Mouse (Mus musculus): ENCODE results near the gene Car3. TPM values are rescaled to one million over a fixed set of nuclear protein-coding genes. Genes with fewer than 3 reads are reported as not detected.

The Car3 gene
- polyA plus RNA-seq, 1 experiment from 2014 or later = 7.5 TPM

- H3K36me3 ChIP-seq (replicated peaks; ENCODE audit: control insufficient read depth, insufficient read depth, low read depth, low read length) = no peaks in the 10 kb centered on the region
- no peak for DNase-seq (ENCODE audit: low spot score)
- peak overlapping the region; percentile 91 for H3K4me2 ChIP-seq (ENCODE audit: low read depth, low read length)
- H3K27ac ChIP-seq (replicated peaks; ENCODE audit: low read depth, low read length) = no peak overlapping the region
- 32% methylated on average over 11 of the region's 11 CpGs for WGBS
- H3K9ac ChIP-seq (replicated peaks; ENCODE audit: low read length) = 0 out of 2 replicates have a peak overlapping the region, but pooled peaks have one; percentile 18
- no peaks in the 10 kb centered on the region for H3K9me3 ChIP-seq (replicated peaks; ENCODE audit: control insufficient read depth, low read length)
- ATAC-seq (replicated peaks; ENCODE audit: insufficient number of reproducible peaks, low FRiP score, low TSS enrichment, low read depth) = no peak
- peaks cover 10% of the 10 kb centered on the region for H3K27me3 ChIP-seq (ENCODE audit: control insufficient read depth, insufficient read depth, low read length)
- H3K4me3 ChIP-seq (ENCODE audit: low read depth, low read length) = peak overlapping the region; percentile 69
- no peaks in the 10 kb centered on the region for H3K4me1 ChIP-seq (ENCODE audit: control insufficient read depth, insufficient read depth, low read length)
These were observed 23.9 kb downstream of the Car3 start for GRCm38 (mm10) chr3:14887134-14887666.

DNA sequence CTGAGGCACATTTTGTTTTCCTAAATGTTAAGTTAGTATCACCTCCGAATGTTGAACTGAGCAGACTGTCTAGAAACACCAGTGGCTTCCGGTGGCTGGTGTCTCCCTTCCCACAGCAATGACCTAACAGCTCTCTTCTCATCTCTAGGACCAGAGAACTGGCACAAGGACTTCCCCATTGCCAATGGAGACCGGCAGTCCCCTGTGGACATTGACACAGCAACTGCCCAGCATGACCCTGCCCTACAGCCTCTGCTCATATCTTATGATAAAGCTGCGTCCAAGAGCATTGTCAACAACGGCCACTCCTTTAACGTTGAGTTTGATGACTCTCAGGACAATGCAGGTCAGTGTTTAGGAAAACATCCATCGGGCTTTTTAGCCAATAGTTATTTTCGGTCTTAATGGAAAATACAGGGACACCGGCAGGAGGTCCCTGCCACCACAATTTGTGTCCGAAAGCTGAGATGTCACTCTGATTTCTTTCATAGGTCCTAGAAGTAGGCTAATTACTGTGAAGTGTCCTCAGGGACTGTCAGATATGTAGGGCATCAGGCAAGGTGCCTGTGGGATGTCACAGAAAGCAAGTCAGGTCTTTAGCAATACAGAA lies 24.5 kb downstream of the Car3 start:
- Histone ChIP-seq H3K4me2 (ENCODE audit: low read depth, low read length) (no peak overlapping the region), H3K4me1 (ENCODE audit: control insufficient read depth, insufficient read depth, low read length) (no peaks in the 10 kb centered on the region), H3K36me3 (replicated peaks; ENCODE audit: control insufficient read depth, insufficient read depth, low read depth, low read length) (no peaks in the 10 kb centered on the region), H3K27ac (replicated peaks; ENCODE audit: low read depth, low read length) (no peak overlapping the region), H3K9ac (replicated peaks; ENCODE audit: low read length) (no peak overlapping the region), H3K27me3 (ENCODE audit: control insufficient read depth, insufficient read depth, low read length) (peaks cover 10% of the 10 kb centered on the region), H3K4me3 (ENCODE audit: low read depth, low read length) (no peak overlapping the region), H3K9me3 (replicated peaks; ENCODE audit: control insufficient read depth, low read length) (no peaks in the 10 kb centered on the region)
- WGBS = 62% methylated on average over 10 of the region's 10 CpGs
- DNase-seq (ENCODE audit: low spot score) = no peak
- ATAC-seq (replicated peaks; ENCODE audit: insufficient number of reproducible peaks, low FRiP score, low TSS enrichment, low read depth) = no peak

DNA sequence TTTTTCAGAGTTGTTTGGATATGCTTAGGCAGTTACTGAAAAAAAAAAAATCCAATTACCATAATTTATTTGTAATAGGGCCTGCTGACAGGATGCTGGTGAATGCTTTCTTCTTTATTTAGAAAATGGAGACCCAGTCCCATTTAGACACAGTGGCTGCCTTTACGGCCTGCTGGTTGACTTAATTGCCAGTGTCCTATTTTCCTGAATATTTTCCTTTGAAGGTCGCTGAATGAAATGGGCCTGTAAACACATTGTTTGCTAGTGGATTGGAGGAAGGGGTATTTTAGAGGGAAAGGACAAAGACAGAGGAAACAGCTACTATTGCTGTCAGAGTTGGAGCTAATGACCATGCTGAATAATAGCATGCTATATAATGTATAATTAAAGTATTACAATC lies 25.2 kb downstream of the Car3 start:
- ATAC-seq (replicated peaks; ENCODE audit: insufficient number of reproducible peaks, low FRiP score, low TSS enrichment, low read depth) (no peak), DNase-seq (ENCODE audit: low spot score) (no peak)
- H3K9ac ChIP-seq (replicated peaks; ENCODE audit: low read length) = no peak overlapping the region
- peaks cover 10% of the 10 kb centered on the region for H3K27me3 ChIP-seq (ENCODE audit: control insufficient read depth, insufficient read depth, low read length)
- H3K4me3 ChIP-seq (ENCODE audit: low read depth, low read length) = no peak overlapping the region
- H3K9me3 ChIP-seq (replicated peaks; ENCODE audit: control insufficient read depth, low read length) = no peaks in the 10 kb centered on the region
- no peak overlapping the region for H3K27ac ChIP-seq (replicated peaks; ENCODE audit: low read depth, low read length)
- H3K36me3 ChIP-seq (replicated peaks; ENCODE audit: control insufficient read depth, insufficient read depth, low read depth, low read length) = no peaks in the 10 kb centered on the region
- no peaks in the 10 kb centered on the region for H3K4me1 ChIP-seq (ENCODE audit: control insufficient read depth, insufficient read depth, low read length)
- 64% methylated on average over 2 of the region's 2 CpGs for whole genome bisulfite sequencing
- no peak overlapping the region for H3K4me2 ChIP-seq (ENCODE audit: low read depth, low read length)

DNA sequence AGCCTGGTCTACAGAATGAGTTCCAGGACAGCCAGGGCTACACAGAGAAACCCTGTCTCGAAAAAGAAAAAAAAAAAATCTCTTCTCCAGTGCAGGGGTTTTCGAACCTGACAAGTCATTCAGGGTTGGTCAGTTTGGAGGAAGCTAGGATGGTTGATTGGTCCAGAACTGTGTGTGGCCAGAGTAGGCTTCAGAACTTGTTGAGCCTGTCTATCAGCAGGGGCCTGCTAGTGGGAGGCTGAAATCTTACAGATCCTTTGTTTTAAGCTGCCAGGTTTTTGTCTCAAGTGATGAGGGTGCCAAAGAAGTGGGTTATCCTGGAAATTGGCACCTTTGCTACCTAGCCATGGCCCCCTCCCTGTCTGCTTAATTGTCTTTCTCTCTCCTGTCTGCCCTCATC lies 25.8 kb downstream of the Car3 start:
- H3K9me3 ChIP-seq (replicated peaks; ENCODE audit: control insufficient read depth, low read length) = no peaks in the 10 kb centered on the region
- no peak for ATAC-seq (replicated peaks; ENCODE audit: insufficient number of reproducible peaks, low FRiP score, low TSS enrichment, low read depth)
- DNase-seq (ENCODE audit: low spot score) = no peak
- no peaks in the 10 kb centered on the region for H3K36me3 ChIP-seq (replicated peaks; ENCODE audit: control insufficient read depth, insufficient read depth, low read depth, low read length)
- 61% methylated on average over 2 of the region's 2 CpGs for WGBS
- no peak overlapping the region for H3K4me2 ChIP-seq (ENCODE audit: low read depth, low read length)
- no peak overlapping the region for H3K27ac ChIP-seq (replicated peaks; ENCODE audit: low read depth, low read length)
- H3K4me1 ChIP-seq (ENCODE audit: control insufficient read depth, insufficient read depth, low read length) = no peaks in the 10 kb centered on the region
- no peak overlapping the region for H3K4me3 ChIP-seq (ENCODE audit: low read depth, low read length)
- H3K27me3 ChIP-seq (ENCODE audit: control insufficient read depth, insufficient read depth, low read length) = peaks cover 10% of the 10 kb centered on the region
- H3K9ac ChIP-seq (replicated peaks; ENCODE audit: low read length) = no peak overlapping the region

DNA sequence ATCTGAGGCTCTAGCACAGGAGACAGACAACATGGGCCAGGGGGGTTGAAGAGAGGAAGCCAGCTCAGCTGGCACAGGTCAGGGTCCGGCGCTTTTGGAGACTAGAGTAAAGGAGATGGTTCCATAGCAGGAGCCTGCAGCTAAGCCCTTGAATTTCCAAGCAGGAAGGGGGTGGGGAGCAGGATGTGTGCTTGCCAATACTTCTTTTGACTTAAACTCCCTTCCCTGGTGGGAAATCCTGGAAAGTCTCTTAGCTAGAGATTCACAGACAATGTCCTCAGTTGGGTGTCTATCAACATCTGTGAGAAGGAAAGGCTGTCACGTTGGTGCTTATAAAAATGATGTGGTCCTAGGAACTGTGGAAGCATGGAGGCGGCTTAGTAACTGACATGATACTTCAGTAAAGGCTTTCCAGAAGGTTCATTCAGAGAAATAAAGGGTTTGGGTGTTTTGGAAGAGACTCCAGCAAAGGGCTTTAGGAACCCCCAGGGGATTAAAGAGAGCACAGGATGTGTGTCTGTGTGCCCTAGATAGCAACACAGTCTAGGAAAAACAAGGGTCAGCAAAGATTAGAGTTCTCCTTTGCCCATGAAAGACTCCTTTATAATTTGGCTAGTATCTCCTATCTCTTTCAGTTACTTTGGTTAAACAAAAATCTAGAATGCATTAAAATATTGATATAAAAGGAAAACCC lies 26.6 kb downstream of the Car3 start:
- H3K9ac ChIP-seq (replicated peaks; ENCODE audit: low read length) = no peak overlapping the region
- no peak for DNase-seq (ENCODE audit: low spot score)
- ATAC-seq (replicated peaks; ENCODE audit: insufficient number of reproducible peaks, low FRiP score, low TSS enrichment, low read depth) = no peak
- no peaks in the 10 kb centered on the region for H3K36me3 ChIP-seq (replicated peaks; ENCODE audit: control insufficient read depth, insufficient read depth, low read depth, low read length)
- no peak overlapping the region for H3K4me2 ChIP-seq (ENCODE audit: low read depth, low read length)
- H3K27ac ChIP-seq (replicated peaks; ENCODE audit: low read depth, low read length) = no peak overlapping the region
- no peaks in the 10 kb centered on the region for H3K4me1 ChIP-seq (ENCODE audit: control insufficient read depth, insufficient read depth, low read length)
- H3K9me3 ChIP-seq (replicated peaks; ENCODE audit: control insufficient read depth, low read length) = no peaks in the 10 kb centered on the region
- 34% methylated on average over 4 of the region's 4 CpGs for WGBS
- no peak overlapping the region for H3K4me3 ChIP-seq (ENCODE audit: low read depth, low read length)
- H3K27me3 ChIP-seq (ENCODE audit: control insufficient read depth, insufficient read depth, low read length) = peaks cover 10% of the 10 kb centered on the region

DNA sequence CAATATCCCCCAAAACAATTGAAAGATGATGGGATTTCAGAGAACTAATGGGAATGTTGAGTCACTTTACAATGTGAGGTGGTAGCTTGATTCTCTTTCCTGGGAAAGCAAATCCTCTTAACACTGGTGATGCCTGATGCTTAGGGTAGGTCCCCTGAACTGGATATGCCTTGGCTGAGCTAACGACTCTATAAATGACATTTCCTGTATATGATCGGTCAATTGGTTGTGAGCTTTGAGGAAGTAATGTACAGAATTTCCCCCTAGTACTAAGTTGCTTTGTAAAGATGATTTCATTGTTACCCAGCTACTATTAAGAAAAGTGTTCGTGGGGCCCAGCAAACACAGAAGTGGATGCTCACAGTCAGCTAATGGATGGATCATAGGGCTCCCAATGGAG lies 29.7 kb downstream of the Car3 start:
- Histone ChIP-seq H3K9me3 (replicated peaks; ENCODE audit: control insufficient read depth, low read length) (no peaks in the 10 kb centered on the region), H3K4me2 (ENCODE audit: low read depth, low read length) (no peak overlapping the region), H3K27me3 (ENCODE audit: control insufficient read depth, insufficient read depth, low read length) (no peaks in the 10 kb centered on the region), H3K9ac (replicated peaks; ENCODE audit: low read length) (no peak overlapping the region), H3K27ac (replicated peaks; ENCODE audit: low read depth, low read length) (no peak overlapping the region), H3K4me1 (ENCODE audit: control insufficient read depth, insufficient read depth, low read length) (no peaks in the 10 kb centered on the region), H3K4me3 (ENCODE audit: low read depth, low read length) (no peak overlapping the region), H3K36me3 (replicated peaks; ENCODE audit: control insufficient read depth, insufficient read depth, low read depth, low read length) (no peaks in the 10 kb centered on the region)
- ATAC-seq (replicated peaks; ENCODE audit: insufficient number of reproducible peaks, low FRiP score, low TSS enrichment, low read depth) (no peak), DNase-seq (ENCODE audit: low spot score) (no peak)
- WGBS = 76% methylated on average over 3 of the region's 3 CpGs

GRCm38 (mm10) chr3:14893700-14894099 lies 30.4 kb downstream of the Car3 start:
- H3K4me2 ChIP-seq (ENCODE audit: low read depth, low read length) = no peak overlapping the region
- DNase-seq (ENCODE audit: low spot score) (no peak), ATAC-seq (replicated peaks; ENCODE audit: insufficient number of reproducible peaks, low FRiP score, low TSS enrichment, low read depth) (no peak)
- H3K9ac ChIP-seq (replicated peaks; ENCODE audit: low read length) = no peak overlapping the region
- no peaks in the 10 kb centered on the region for H3K4me1 ChIP-seq (ENCODE audit: control insufficient read depth, insufficient read depth, low read length)
- H3K4me3 ChIP-seq (ENCODE audit: low read depth, low read length) = no peak overlapping the region
- WGBS = 49% methylated on average over 5 of the region's 5 CpGs
- no peaks in the 10 kb centered on the region for H3K36me3 ChIP-seq (replicated peaks; ENCODE audit: control insufficient read depth, insufficient read depth, low read depth, low read length)
- H3K9me3 ChIP-seq (replicated peaks; ENCODE audit: control insufficient read depth, low read length) = no peaks in the 10 kb centered on the region
- no peak overlapping the region for H3K27ac ChIP-seq (replicated peaks; ENCODE audit: low read depth, low read length)
- H3K27me3 ChIP-seq (ENCODE audit: control insufficient read depth, insufficient read depth, low read length) = no peaks in the 10 kb centered on the region

- H3K9ac ChIP-seq (replicated peaks; ENCODE audit: low read length) = no peak overlapping the region
- ATAC-seq (replicated peaks; ENCODE audit: insufficient number of reproducible peaks, low FRiP score, low TSS enrichment, low read depth) (no peak), DNase-seq (ENCODE audit: low spot score) (no peak)
- H3K4me2 ChIP-seq (ENCODE audit: low read depth, low read length) = no peak overlapping the region
- H3K9me3 ChIP-seq (replicated peaks; ENCODE audit: control insufficient read depth, low read length) = no peaks in the 10 kb centered on the region
- 94% methylated on average over 3 of the region's 3 CpGs for WGBS
- H3K4me1 ChIP-seq (ENCODE audit: control insufficient read depth, insufficient read depth, low read length) = no peaks in the 10 kb centered on the region
- H3K36me3 ChIP-seq (replicated peaks; ENCODE audit: control insufficient read depth, insufficient read depth, low read depth, low read length) = no peaks in the 10 kb centered on the region
- no peak overlapping the region for H3K27ac ChIP-seq (replicated peaks; ENCODE audit: low read depth, low read length)
- no peak overlapping the region for H3K4me3 ChIP-seq (ENCODE audit: low read depth, low read length)
- no peaks in the 10 kb centered on the region for H3K27me3 ChIP-seq (ENCODE audit: control insufficient read depth, insufficient read depth, low read length)
These were observed 32.0 kb downstream of the Car3 start for GRCm38 (mm10) chr3:14895333-14895732.

All from embryonic facial prominence, embryonic 11.5 days (tissue).